Mouse (Mus musculus): Measurements from ENCODE around the gene Hils1. TPM values are rescaled to one million over a fixed set of nuclear protein-coding genes. Genes with fewer than 3 reads are reported as not detected.

The Hils1 gene
- polyA plus RNA-seq, 1 experiment from 2014 or later = not detected

DNA sequence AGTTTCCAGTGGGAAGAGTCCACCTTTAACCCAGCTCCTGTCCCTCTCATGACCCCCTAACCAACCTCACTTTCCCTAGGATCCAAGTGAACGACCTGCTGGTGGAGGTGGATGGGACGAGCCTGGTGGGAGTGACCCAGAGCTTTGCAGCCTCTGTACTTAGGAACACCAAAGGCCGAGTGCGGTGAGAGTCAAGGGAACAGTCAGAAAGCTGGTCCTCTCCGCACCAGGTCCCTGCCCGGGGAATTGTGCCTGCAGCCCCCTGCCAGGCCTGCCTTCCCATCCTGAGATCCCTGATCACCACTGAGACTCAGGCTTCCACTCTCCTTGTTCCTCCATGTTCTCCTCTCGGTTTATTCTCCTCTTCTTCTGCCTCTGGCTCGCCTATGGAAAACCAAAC, 32.7 kb downstream of the Hils1 start:
- no peaks in the 10 kb centered on the region for H3K9me3 ChIP-seq (replicated peaks)
- peak overlapping the region; percentile 77 for H3K27ac ChIP-seq
- no peak overlapping the region for H3K4me2 ChIP-seq
- H3K9ac ChIP-seq = 0 out of 2 replicates have a peak overlapping the region, but pooled peaks have one; percentile 36
- H3K36me3 ChIP-seq (ENCODE audit: poor library complexity, severe bottlenecking) = peaks cover 91% of the 10 kb centered on the region
- peaks cover 48% of the 10 kb centered on the region for H3K4me1 ChIP-seq
- WGBS = 80% methylated on average over 8 of the region's 8 CpGs
- H3K27me3 ChIP-seq = no peaks in the 10 kb centered on the region
- no peak overlapping the region for H3K4me3 ChIP-seq
- no peak for ATAC-seq

DNA sequence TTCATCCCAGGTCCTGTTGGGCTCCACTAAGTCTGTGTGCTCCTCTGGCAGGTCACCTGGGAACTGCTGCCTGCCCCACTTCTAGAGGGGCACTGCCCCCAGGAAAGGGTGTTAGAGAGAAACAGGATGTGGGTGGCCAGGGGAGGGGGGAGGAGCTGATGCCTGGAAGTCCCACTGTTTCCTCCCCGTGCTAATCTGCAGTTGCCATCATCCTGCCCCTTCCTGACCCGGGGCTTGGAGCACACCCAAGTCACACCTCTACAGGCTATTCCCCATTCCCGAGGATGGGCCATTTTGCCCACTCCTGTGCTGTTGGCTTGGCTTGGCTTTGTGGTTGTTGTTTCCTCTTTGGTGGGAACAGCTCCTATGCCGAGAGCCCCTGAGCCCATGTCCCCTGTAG, 33.2 kb downstream of the Hils1 start:
- no peak overlapping the region for H3K4me3 ChIP-seq
- no peak; the same call in 1 of the 2 replicates for ATAC-seq
- H3K27ac ChIP-seq = peak overlapping the region; percentile 77
- peaks cover 45% of the 10 kb centered on the region for H3K4me1 ChIP-seq
- H3K4me2 ChIP-seq = peak overlapping the region; percentile 10; the same call in 1 of the 2 replicates
- H3K27me3 ChIP-seq = no peaks in the 10 kb centered on the region
- 50% methylated on average over 4 of the region's 4 CpGs for WGBS
- H3K36me3 ChIP-seq (ENCODE audit: poor library complexity, severe bottlenecking) = peaks cover 93% of the 10 kb centered on the region
- H3K9ac ChIP-seq = peak overlapping the region; percentile 36; the same call in 1 of the 2 replicates
- no peaks in the 10 kb centered on the region for H3K9me3 ChIP-seq (replicated peaks)

DNA sequence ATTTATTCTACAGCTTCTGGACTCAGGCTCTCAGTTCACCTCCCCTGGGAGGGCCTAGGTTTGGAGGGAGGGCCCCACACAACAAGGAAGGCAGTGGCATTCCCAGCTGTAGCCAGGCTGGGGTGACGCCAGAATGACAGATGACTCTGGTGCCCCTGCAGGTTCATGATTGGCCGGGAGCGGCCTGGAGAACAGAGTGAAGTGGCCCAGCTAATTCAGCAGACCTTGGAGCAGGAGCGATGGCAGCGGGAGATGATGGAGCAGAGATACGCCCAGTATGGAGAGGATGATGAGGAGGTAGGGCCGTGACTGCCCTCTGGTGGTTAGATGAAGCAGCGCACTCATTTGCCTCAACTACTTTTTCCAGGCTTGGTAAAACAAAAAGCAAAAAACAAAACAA, 33.7 kb downstream of the Hils1 start:
- under 1% methylated on average over 8 of the region's 8 CpGs for WGBS
- peak overlapping the region; percentile 36; the same call in 1 of the 2 replicates for H3K9ac ChIP-seq
- ATAC-seq = peak; percentile 74
- peaks cover 45% of the 10 kb centered on the region for H3K4me1 ChIP-seq
- H3K4me2 ChIP-seq = peak overlapping the region; percentile 10; the same call in 1 of the 2 replicates
- no peak overlapping the region for H3K4me3 ChIP-seq
- H3K27ac ChIP-seq = peak overlapping the region; percentile 77
- H3K27me3 ChIP-seq = no peaks in the 10 kb centered on the region
- H3K9me3 ChIP-seq (replicated peaks) = no peaks in the 10 kb centered on the region
- H3K36me3 ChIP-seq (ENCODE audit: poor library complexity, severe bottlenecking) = peaks cover 95% of the 10 kb centered on the region

DNA sequence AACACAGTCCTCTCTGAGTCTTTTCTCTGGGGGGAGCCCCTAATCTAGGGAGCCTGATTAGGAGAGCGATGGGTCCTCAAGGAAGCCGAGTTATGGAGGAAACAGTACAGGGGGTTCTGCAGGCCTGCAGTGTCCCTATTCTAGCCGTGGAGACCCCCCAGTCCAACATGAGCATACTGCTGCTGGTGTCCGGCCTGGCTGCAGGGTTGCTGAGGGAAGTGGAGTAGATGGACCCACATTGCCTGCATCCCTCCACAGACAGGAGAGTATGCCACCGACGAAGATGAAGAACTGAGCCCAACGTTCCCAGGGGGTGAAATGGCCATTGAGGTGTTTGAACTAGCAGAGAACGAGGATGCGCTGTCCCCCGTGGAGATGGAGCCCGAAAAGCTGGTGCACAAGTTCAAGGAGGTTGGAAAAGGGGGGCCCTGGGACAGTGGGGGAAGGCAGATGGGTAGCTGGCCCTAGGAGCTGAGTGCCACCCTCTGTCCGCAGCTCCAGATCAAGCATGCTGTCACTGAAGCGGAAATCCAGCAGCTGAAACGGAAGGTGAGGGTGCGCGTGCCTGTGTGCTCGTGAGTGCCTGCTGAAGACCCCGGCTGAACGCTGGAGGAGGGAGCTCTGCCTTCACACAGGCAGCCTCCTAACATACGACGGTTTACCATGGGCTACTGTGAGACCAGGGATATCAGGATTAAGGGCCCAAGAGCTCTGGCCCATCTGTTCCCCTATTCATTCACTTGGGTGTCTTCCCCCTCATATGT, 34.4 kb downstream of the Hils1 start:
- Histone ChIP-seq H3K9me3 (replicated peaks) (no peaks in the 10 kb centered on the region), H3K9ac (no peak overlapping the region), H3K27me3 (no peaks in the 10 kb centered on the region), H3K4me1 (peaks cover 44% of the 10 kb centered on the region), H3K4me3 (no peak overlapping the region), H3K4me2 (no peak overlapping the region), H3K27ac (no peak overlapping the region), H3K36me3 (ENCODE audit: poor library complexity, severe bottlenecking) (peaks cover 88% of the 10 kb centered on the region)
- no peak for ATAC-seq
- 91% methylated on average over 21 of the region's 21 CpGs for WGBS

DNA sequence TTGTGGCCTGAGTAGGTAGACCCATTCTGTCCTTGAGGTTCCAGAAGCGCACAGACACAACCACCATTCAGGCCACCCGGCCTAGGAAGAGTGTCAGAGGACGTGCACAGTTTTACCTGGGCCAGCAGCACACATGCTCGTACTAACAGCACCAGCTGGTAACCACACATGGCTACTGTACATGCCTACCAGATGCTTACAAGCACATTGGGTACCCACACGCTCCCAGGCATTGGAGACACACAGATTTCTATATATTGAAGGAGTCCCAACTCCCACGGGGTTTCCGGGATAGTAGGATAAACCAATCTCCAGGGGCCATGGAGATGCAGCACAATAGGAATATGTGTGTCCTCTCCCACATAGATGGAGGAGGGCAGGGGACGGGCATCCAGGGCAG, 35.3 kb downstream of the Hils1 start:
- Histone ChIP-seq H3K4me3 (no peak overlapping the region), H3K27me3 (no peaks in the 10 kb centered on the region), H3K36me3 (ENCODE audit: poor library complexity, severe bottlenecking) (peaks cover 78% of the 10 kb centered on the region), H3K27ac (no peak overlapping the region), H3K9ac (no peak overlapping the region), H3K4me2 (no peak overlapping the region), H3K9me3 (replicated peaks) (no peaks in the 10 kb centered on the region), H3K4me1 (peaks cover 43% of the 10 kb centered on the region)
- WGBS = 95% methylated on average over 8 of the region's 8 CpGs
- ATAC-seq = no peak

DNA sequence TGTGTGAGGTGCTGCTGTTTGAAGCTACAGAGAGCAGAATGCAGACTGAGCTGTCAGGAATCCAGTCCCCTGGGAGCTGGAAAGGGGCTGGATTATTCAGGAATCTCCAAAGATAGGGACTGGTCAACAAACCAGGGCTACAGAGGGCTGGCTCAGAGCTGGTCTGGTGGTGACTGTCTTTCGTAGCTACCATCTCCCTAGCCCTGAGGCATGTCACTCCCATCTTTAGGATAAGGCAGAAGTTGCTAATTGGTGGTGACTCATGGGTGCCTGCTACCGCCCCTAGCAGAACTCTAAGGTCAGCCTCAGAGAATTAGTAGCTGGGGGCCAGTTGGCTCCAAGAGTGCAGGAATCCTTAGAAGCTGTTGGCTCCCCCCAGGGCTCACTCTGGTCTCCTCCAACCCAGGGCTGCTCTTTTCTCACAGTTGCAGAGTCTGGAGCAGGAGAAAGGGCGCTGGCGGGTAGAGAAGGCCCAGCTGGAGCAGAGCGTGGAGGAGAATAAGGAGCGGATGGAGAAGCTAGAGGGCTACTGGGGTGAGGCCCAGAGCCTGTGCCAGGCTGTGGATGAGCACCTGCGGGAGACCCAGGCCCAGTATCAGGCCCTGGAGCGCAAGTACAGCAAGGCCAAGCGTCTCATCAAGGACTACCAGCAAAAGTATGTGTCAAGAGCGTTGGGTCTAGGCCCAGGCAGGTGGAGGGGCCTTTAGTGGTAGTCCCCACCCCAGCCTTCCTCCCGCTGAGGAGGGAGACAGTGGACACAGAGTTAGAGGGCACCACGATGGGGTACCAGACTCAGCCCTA, 36.9 kb downstream of the Hils1 start:
- ATAC-seq = no peak
- Histone ChIP-seq H3K4me2 (no peak overlapping the region), H3K4me1 (peaks cover 41% of the 10 kb centered on the region), H3K4me3 (no peak overlapping the region), H3K27me3 (no peaks in the 10 kb centered on the region), H3K27ac (peak overlapping the region; percentile 20; the same call in 1 of the 2 replicates), H3K9ac (no peak overlapping the region), H3K36me3 (ENCODE audit: poor library complexity, severe bottlenecking) (peaks cover 62% of the 10 kb centered on the region), H3K9me3 (replicated peaks) (no peaks in the 10 kb centered on the region)
- 90% methylated on average over 12 of the region's 12 CpGs for WGBS

DNA sequence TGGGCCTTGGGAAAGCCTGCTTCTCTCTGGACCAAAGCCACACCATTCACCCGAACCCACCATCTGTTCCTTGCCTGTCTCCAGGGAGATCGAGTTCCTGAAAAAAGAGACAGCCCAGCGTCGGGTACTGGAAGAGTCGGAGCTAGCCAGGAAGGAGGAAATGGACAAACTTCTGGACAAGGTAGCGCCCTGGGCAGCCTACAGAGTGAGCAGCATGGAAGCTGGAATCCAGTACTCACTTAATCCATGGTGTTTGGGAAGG, 37.5 kb downstream of the Hils1 start:
- H3K36me3 ChIP-seq (ENCODE audit: poor library complexity, severe bottlenecking) = peaks cover 57% of the 10 kb centered on the region
- H3K27ac ChIP-seq = peak overlapping the region; percentile 20
- H3K27me3 ChIP-seq = no peaks in the 10 kb centered on the region
- peaks cover 44% of the 10 kb centered on the region for H3K4me1 ChIP-seq
- no peak for ATAC-seq
- H3K9me3 ChIP-seq (replicated peaks) = no peaks in the 10 kb centered on the region
- 72% methylated on average over 6 of the region's 6 CpGs for WGBS
- no peak overlapping the region for H3K4me3 ChIP-seq
- no peak overlapping the region for H3K9ac ChIP-seq
- no peak overlapping the region for H3K4me2 ChIP-seq

DNA sequence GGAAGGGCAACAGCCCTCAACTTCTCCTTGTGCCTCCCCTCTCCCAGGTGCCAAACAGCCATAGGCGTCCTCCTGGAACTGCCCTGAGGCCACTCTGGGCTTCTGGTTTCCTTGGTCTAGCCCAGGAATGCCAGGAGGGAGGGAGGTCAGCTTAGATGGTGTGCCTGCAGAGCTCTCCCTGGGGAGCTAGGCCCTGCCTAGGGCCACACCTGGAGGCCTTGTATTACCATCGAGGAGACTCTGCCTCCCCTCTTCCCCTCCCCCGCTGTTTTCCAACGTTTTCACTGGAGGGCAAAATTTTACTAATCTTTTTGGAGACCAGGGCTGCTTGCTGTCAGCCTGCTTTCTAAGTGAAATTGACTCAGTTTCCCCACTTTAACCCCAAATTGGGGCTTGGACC, 38.6 kb downstream of the Hils1 start:
- H3K9me3 ChIP-seq (replicated peaks) = no peaks in the 10 kb centered on the region
- peak overlapping the region; percentile 67; the same call in 1 of the 2 replicates for H3K9ac ChIP-seq
- peak overlapping the region; percentile 43 for H3K4me3 ChIP-seq
- H3K36me3 ChIP-seq (ENCODE audit: poor library complexity, severe bottlenecking) = peaks cover 46% of the 10 kb centered on the region
- no peak for ATAC-seq
- no peaks in the 10 kb centered on the region for H3K27me3 ChIP-seq
- peak overlapping the region; percentile 81 for H3K27ac ChIP-seq
- 37% methylated on average over 4 of the region's 4 CpGs for WGBS
- H3K4me1 ChIP-seq = peaks cover 35% of the 10 kb centered on the region
- H3K4me2 ChIP-seq = peak overlapping the region; percentile 75

DNA sequence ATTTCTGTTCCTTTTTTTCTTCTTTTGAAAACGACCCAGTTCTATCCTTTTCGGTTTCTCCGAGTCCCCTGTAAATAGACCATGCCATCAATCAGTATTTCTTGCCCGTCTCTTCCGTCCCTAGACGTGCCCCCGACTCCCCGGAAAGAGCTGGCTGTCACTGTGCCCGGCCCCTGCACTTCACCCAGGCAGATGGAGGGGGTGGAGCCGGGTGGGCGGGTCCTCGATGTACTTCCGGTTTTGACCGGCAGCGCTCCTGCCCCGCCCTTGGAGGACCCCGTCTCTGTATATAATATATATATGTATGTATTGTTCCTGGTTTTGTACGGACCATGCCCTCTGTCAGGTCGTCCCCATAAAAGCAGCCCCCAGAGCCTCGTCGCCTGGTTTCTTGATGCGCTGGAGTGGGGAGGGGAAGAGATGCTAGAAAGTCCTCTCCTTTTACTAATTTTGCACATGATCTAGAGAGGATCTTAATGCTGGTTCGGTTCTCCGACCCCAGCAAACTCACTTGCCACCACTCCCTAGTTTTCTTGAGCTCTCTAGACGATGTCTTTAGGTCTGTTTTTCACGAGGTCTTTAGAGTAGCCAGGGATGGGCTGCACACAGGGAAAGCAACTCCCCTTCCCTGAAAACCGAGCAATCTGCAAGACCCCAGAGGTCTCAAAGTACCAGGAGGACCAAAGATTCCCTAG, 39.3 kb downstream of the Hils1 start:
- peak overlapping the region; percentile 43 for H3K4me3 ChIP-seq
- peak overlapping the region; percentile 67 for H3K9ac ChIP-seq
- peaks cover 42% of the 10 kb centered on the region for H3K36me3 ChIP-seq (ENCODE audit: poor library complexity, severe bottlenecking)
- WGBS = 2% methylated on average over 27 of the region's 27 CpGs
- H3K27me3 ChIP-seq = no peaks in the 10 kb centered on the region
- peak overlapping the region; percentile 81 for H3K27ac ChIP-seq
- H3K9me3 ChIP-seq (replicated peaks) = no peaks in the 10 kb centered on the region
- H3K4me1 ChIP-seq = peaks cover 40% of the 10 kb centered on the region
- peak; percentile 67 for ATAC-seq
- peak overlapping the region; percentile 75 for H3K4me2 ChIP-seq

DNA sequence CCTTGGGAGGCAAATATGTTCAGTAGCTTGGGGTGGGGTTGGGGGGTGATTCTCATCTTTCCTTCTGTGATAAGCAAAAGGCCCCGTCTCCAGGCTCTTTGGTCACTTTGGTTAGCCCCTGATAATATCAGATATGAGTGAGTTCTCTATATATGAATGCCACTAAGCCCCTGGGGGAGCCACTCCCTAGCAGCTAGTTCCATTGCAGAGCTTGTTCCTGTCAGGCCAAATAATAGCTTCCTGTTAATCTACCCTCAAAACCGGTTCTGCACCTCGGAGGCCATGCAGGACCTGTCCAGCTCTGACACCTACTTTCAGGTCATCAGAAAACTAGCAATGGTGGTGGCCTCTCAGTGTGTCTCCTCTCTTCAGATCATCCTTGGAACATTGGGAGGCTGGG, 40.0 kb downstream of the Hils1 start:
- Histone ChIP-seq H3K4me2 (peak overlapping the region; percentile 75), H3K9me3 (replicated peaks) (no peaks in the 10 kb centered on the region), H3K9ac (no peak overlapping the region), H3K4me1 (peaks cover 48% of the 10 kb centered on the region), H3K36me3 (ENCODE audit: poor library complexity, severe bottlenecking) (peaks cover 35% of the 10 kb centered on the region), H3K27me3 (no peaks in the 10 kb centered on the region), H3K27ac (peak overlapping the region; percentile 81; the same call in 1 of the 2 replicates), H3K4me3 (no peak overlapping the region; the same call in 1 of the 2 replicates)
- ATAC-seq = no peak
- 82% methylated on average over 3 of the region's 3 CpGs for WGBS

DNA sequence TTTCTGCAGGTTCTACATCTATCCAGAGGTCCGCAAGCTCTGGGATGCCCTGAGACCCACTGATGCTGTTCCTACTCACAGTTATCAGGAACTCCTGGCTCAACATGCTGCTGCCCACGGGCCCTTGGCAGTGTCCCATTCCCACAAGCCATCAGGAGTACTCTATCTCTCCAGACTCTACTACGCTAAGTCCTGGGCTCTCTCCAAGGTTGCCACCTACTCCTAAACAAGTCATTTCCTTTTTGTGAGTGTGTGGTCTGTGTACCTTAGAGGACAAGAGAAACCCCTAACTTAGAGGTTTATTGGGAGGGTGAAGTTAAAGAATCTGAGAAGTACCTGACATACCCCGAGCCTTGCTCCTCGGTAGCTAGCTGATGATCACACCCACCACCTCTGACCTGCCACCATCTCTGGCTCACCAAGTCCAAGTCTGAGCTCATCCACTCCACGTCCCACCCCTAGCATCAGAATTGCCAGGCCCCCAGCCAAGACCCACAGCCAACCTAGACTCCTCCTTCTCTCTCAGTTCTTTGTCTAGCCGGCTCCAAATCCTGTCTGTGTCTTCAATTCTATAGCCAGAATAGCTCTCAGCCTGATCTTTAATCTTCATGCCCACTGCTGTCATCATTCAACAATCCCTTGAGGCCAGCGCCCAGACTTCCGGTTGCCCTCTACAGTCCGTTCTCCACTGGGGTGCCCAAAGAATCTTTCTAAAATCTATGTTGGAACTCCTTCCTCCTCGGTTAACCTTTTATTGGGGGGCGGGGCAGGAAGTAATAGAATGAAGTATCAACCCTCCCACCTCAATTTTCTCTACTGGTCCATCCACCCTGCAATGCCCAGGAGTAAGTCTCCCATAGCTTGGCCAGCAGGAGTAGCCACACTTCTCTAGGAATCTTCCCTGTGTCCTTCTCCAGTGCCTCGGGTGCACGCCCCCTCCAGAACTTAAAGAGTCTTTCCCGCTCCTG, 41.6 kb downstream of the Hils1 start:
- Histone ChIP-seq H3K4me3 (peak overlapping the region; percentile 95), H3K4me2 (peak overlapping the region; percentile 91), H3K9me3 (replicated peaks) (no peaks in the 10 kb centered on the region), H3K4me1 (peaks cover 60% of the 10 kb centered on the region), H3K9ac (peak overlapping the region; percentile 99), H3K36me3 (ENCODE audit: poor library complexity, severe bottlenecking) (peaks cover 23% of the 10 kb centered on the region), H3K27ac (peak overlapping the region; percentile 97), H3K27me3 (no peaks in the 10 kb centered on the region)
- 32% methylated on average over 15 of the region's 15 CpGs for WGBS
- ATAC-seq = no peak

Data from forebrain, embryonic 13.5 days (tissue).